Mouse (Mus musculus) left cerebral cortex, adult 18-20 months (tissue): ENCODE measurements around the gene Cldn11. TPM values are rescaled to one million over a fixed set of nuclear protein-coding genes. Genes with fewer than 3 reads are reported as not detected.
"Not testable (repeated sequence)": the region's sequence is repeated elsewhere in the genome, so short reads cannot be mapped to it uniquely, and the experiment has no call there.

Experiments used
- DNase-seq, 2 experiments: peaks; one replicate each; pipeline ENCODE4 v3.0.0; 2021 to 2022; ENCODE audit warnings: low spot score in 2 of 2, mixed read lengths in 1 of 2
- long read RNA-seq, 2 experiments: library from polyadenylated mRNA; stranded (forward); transcript quantifications; one replicate each; pipeline ENCODE4 v2.0.0; 2021
- total RNA-seq, 2 experiments: library from RNA; stranded (reverse); gene quantifications; 2 replicates each; pipeline ENCODE4 v1.2.3; 2021

Gene Cldn11
- 10 to 100 TPM; 49.0 to 68.5 TPM for total RNA-seq
- long read RNA-seq, experiment 1, partial matches to known transcripts: 0 of 4 reads
- long read RNA-seq, experiment 1, other reads (novel, unspliced or antisense): 0 of 4 reads
- long read RNA-seq, experiment 2, partial matches to known transcripts: 0 of 6 reads
- long read RNA-seq, experiment 2, other reads (novel, unspliced or antisense): 3 of 6 reads

GRCm38 (mm10) chr3:31149706-31150105 lies at the start of gene Cldn11:
Cldn11 (plus strand) TSS chr3:31149920.
- DNase-seq: peak; percentile 32 to 35

DNA sequence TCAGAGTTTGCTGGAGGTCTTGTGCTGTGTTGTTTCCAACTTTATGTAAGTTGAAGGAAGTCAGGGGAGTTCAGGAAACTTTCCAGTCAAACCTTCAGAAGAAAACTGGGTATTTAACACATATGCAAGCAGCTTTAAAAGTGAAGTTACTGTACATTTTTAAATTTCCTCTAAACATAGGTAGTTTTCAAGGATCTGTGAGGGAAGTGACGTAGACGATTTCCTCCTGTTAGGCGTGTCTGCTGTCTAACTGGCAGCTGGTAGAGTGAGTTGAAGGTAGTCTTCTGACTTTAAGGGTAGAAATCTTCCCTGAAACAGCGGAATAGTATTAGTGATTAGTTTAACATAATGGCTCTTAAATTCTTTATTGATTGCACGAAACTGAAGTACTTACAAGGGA lies 49.7 kb upstream of the Cldn11 start:
- no peak for DNase-seq

DNA sequence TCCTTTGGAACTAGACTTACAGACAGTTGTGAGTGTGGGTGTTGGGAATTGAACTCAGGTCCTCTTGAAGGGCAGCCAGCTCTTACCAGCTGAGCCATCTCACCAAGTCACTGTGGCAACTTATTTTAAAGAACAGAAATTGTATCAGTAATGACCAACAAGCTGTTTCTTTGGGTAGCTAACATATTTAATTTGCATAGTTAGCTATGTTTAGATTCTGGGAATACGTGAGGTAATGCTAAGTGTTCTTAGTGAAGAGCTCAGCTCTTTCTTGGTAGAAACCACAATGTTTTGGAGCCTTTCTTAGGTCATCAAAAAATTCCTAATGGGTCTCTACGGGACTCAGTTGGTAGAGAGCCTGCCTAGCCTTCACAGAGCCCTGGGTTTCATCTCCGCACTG lies 48.9 kb upstream of the Cldn11 start:
- DNase-seq: no peak

DNA sequence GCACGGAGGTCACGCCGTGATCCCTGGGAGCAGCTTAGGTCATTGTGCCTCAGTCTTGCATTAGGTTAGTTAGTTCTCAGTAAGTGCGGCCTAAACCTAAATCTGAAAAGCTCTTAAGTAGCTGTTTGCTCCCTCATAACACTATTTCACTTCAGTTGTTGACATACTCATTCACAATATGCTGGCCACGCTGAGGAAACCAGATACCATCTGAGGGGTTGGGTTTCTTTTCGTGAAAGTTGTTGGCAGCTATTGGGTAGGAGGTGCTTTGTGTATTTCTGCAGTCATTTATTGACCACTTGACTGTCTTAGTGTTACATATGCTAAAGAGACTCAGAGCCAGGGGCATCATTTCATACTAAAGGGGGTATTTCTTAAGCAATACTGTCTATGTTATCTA lies 44.8 kb upstream of the Cldn11 start:
- no peak for DNase-seq

GRCm38 (mm10) chr3:31106597-31106996 lies 43.1 kb upstream of the Cldn11 start:
- no peak for DNase-seq

- DNase-seq: no peak
Measured at GRCm38 (mm10) chr3:31107674-31108073, 42.0 kb upstream of the Cldn11 start.

GRCm38 (mm10) chr3:31109108-31109507 lies 40.6 kb upstream of the Cldn11 start:
- no peak for DNase-seq

DNA sequence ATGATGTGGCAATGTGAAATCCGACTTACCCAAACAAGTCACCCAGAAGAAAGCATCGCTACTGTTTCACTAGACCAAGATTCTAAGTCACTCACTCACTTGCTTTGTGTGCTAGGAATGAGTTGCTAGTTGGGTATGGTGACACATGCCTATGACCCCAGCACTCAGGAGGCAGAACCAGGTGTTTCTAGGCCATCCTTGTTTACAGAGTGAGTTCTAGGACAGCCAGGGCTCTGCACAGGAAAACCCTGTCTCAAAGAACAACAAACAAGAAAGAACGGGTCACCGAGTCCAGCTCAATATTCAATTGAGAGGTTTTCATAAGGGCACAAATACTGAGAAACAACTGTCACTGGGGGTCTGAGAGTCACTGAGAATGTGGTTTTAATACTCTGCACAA lies 26.6 kb upstream of the Cldn11 start:
- no peak for DNase-seq

DNA sequence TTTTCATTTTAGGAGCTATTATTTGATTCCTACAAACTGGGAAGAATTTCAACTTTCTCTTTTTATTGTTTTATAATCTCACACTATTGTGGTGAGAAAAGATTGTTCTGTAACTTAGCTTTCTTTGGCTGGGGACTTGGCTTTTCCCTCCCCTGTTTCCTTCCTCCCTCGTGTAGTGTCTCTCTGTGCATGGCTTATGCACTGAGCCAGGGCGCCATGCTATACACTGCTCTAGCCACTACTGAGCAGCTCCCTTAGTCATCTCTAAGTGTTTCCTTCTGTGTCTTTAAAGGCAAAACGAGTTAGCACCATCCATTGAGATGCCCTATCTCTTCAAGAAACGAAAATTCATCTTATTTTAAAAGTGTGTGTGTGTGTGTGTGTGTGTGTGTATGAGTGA lies 23.4 kb upstream of the Cldn11 start:
- no peak for DNase-seq

DNA sequence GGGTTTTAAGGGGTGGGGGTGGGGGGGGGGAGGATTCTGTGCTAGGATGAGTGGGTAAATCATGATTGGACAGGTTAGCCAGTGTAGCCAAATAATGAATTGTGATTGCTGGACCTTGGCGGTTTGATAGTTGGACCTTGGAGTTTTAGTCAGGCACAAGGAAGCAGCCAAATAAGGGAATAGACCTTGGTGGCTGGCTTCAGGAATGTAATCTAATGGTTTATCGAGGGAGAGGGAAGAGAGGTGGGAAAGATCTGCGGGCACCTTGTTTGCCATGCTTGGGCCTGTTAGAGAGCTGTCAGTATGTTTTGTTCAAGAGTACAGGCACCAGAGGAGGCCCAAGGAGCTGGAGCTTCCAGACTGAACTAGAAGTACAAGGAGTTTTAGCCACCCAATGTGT lies 22.9 kb upstream of the Cldn11 start:
- no peak for DNase-seq

- no peak for DNase-seq
Measured at GRCm38 (mm10) chr3:31129766-31130165, 20.0 kb upstream of the Cldn11 start.

DNA sequence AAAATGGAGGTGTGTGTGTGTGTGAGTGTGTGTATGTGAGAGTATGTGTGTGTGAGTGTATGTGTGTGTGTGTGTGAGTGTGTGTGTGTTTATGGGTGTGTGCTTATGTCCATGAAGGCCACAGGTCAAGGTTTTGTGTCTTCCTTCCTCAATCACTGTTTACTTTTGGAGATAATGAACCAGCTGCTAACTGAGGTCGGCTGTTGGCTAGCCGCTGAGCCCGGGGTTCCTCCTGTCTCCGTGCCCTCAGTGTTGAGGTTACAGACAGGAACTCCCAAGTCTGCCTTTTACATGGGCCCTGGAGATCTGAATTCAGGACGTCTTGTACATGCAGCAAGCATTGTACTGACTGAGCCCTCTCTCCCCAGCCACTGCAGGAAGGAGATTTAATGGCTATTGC lies 16.1 kb upstream of the Cldn11 start:
- DNase-seq: no peak

DNA sequence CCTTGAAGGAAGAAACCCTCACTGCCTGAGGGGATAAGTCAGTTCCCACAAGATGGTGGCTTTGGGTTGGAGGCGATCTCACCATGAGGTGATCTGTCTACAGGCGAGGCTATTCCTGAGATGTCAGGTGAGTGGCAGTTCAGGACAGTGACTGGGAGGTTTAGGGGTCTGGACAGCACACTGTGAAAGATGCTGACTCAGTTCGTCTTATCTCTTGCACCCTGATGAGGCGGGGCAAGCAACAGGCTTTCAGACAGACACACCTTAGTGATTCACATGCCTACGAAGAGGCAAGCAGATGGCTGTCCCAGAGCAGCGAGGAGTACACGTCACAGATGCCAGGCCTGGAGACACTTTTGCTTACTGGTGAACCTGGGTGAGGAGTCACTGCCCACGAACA lies 15.5 kb upstream of the Cldn11 start:
- no peak for DNase-seq

DNA sequence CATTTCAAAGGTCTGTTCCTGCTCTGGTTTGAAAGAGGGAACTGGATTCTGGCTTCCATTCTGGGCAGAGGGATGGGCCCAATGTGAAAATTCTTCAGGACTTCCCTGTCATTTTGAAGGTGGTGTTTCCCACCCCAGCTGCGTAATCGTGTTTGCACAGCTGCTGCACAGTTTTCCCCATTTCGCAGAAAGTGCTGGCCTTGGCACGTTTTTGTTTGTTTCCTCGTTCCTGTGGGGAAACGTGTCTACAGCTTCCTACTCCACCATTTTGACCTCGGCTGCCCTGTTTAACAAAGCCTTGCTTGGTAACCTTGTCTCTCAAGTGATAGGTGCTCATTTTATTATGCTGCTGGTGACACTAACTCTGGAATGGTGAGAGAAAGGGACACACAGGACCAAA lies 15.0 kb upstream of the Cldn11 start:
- DNase-seq: no peak

DNA sequence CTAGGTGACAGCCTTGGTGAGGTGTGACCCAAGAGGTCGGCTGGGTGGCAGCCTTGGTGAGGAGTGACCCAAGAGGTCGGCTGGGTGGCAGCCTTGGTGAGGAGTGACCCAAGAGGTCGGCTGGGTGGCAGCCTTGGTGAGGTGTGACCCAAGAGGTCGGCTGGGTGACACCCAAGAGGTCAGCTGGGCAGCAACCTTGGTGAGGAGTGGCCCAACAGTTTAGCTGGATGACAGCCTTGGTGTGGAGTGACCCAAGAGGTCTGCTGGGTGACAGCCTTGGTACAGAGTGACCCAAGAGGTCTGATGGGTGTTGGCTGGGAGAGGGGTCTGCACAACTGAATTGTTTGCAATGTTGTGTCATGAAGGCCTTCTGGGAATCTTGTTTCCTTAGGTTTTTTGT lies 13.1 kb upstream of the Cldn11 start:
- not testable (repeated sequence) for DNase-seq

GRCm38 (mm10) chr3:31138454-31139424 lies 11.0 kb upstream of the Cldn11 start:
- DNase-seq: peak; percentile 72 to 79

- DNase-seq: no peak
Measured at GRCm38 (mm10) chr3:31141621-31142020, 8.1 kb upstream of the Cldn11 start.

- DNase-seq: not testable (repeated sequence)
Measured at GRCm38 (mm10) chr3:31145222-31145621, 4.5 kb upstream of the Cldn11 start.

DNA sequence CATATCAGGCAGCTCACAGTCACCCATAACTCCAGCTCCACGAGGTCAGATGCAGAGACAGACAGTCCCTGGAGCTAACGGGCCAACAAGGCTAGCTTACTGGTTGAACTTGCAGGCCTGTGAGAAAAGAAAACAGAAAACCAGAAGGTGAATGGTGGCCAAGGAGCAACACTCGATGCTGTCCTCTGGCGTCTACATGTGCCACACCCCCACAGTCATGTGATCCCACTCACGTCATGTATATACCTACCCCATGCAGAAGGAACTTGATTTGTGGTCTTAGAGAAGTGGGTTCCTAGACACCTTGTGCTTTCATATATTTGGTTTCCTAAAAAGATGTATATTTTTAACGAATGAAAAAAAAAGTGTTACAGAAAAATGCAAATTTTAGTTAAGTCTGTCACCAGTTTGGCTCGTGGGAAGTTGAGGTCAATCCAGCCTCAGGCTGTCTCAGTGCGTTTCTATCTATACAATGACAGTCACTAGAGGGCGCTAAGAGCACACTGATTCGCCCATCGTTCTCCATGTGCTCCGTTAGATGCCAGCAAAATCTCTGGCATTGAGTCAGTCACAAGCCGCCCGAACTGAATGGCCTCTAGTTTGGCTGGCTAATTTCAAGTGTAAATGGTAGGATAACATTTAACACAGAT lies 4.0 kb upstream of the Cldn11 start:
- DNase-seq: peak; percentile 79 to 83

- DNase-seq: no peak
Measured at GRCm38 (mm10) chr3:31148595-31148994, 1.1 kb upstream of the Cldn11 start.

- peak in 1 of 2 experiments; percentile 23 for DNase-seq
Measured at GRCm38 (mm10) chr3:31152108-31152507, 2.4 kb downstream of the Cldn11 start.

GRCm38 (mm10) chr3:31156126-31156525 lies 6.4 kb downstream of the Cldn11 start:
- DNase-seq: no peak
